Mouse (Mus musculus) mouse embryonic stem cell (cell line): Measurements from ENCODE around the gene Htr1f.

Experiments used
- in situ Hi-C, 2 experiments: fragments of 300-500 bp; cut with MboI; formaldehyde crosslinking; loops; 1 replicate in 1 of 2; 3 replicates in 1 of 2; pipeline ENCODE4 v1.14.3; 2019 to 2020; ENCODE audit warnings: low sequenced_read_pairs in 2 of 2, low pct_unique_long_range_greater_than_20kb in 1 of 2, mixed read lengths in 1 of 2; ENCODE audit not compliant: unreplicated experiment in 1 of 2

The Htr1f gene

GRCm38 (mm10) chr16:64879735-64880134, 225.9 kb downstream of the Htr1f start:
- in situ Hi-C loops: loop anchor here (10.0 kb wide), 1 partner anchor 115 kb away; no protein-coding TSS in a partner anchor

DNA sequence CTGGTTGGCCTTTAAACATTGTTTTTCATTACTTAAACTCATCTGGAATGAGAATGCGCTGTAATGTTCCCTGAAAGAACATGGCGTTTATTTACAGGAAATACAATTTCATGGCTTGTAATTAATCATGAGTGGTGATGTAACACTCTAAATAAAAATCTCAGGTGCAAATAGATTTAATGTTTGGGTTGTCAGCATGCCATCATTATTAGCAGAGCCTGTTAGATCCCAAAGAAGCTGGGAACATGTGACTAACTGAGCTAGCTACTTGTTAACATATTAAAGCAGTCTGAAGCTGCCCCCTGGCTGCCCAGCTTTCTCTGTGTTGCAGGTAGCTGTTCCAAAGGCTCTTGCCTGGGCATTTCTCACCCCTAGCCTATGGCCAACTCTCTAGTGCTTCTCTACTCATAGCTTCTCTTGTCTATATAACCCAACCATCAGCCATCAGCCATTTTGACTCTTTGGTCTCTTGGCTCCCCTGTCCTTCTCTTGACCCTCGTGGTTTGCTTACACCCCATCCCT, 227.0 kb downstream of the Htr1f start:
- in situ Hi-C loops: no loop called here

DNA sequence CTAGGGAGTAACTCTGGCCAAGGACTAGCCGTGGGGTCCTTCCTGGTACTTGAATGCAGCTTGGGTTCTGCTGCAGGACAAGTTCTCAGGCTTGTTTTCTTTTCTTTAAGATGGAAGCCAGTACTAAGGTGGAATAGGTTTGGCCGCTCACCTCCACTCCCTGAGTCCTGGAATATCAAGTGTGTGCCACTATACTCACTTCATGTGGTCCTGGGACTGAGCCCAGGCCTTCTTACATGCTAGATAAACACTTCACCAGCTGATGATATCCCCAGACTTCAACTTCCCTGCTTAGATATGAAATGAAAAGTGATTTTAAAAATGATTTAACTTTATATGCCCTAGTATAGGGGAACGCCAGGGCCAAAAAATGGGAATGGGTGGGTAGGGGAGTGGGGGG, 228.3 kb downstream of the Htr1f start:
- in situ Hi-C loops: no loop called here

GRCm38 (mm10) chr16:64876631-64877265, 228.9 kb downstream of the Htr1f start:
- in situ Hi-C loops: no loop called here

- in situ Hi-C loops: no loop called here
Observed at GRCm38 (mm10) chr16:64875822-64876221, 229.8 kb downstream of the Htr1f start.

DNA sequence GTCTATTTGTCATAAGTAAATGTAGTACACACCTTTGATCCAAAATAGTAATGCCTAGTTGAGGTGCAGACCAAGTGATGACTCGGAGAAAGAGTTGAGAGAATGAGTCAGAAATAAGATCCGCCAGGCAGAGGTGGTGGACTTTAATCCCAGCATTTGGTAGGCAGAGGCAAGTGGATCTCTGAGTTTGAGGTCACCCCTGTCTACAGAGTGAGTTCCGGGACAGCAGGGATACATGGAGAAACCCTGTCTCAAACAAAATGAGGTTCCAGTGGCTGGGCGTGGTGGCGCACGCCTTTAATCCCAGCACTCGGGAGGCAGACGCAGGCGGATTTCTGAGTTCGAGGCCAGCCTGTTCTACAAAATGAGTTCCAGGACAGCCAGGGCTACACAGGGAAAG, 230.3 kb downstream of the Htr1f start:
- in situ Hi-C loops: no loop called here
